Comparison of ENCODE assay signal across 9 mouse cellular contexts in genomic region chr9:107612945-107613569, GRCm38 (mm10). TPM values are rescaled to one million over a fixed set of nuclear protein-coding genes. Genes with fewer than 3 reads are reported as not detected.
DNase-seq lines count a peak whose midpoint lies in the region; ATAC-seq and TF ChIP-seq lines count a peak whose summit lies in the region.
"Had no signal": no experiment of that assay in that cellular context is flagged by ENCODE, and none has a peak within 500 bp of the region (broad histone marks: within the 10 kb centered on the region; RNA-seq: fewer than 3 reads in every experiment).

No protein-coding gene starts in this region.

- 10% methylated on average over 12 of the region's 12 CpGs for WGBS in thymus, adult 2 months
- WGBS in liver, embryonic 12.5 days (ENCODE audit: insufficient replicate concordance) = 11% methylated on average over 12 of the region's 12 CpGs
- WGBS in stomach, postnatal 0 days = 8% methylated on average over 12 of the region's 12 CpGs

- TF ChIP-seq POLR2A in thymus, adult 2 months (IDR thresholded peaks at IDR 0.05; ENCODE audit: control insufficient read depth, extremely low read depth, insufficient read depth, low read length, poor library complexity) = no peak

- H3K4me3 ChIP-seq in erythroblast, embryonic 14.5 days (replicated peaks) = peak overlapping the region; percentile 65
- peak overlapping the region; percentile 40 for H3K4me3 ChIP-seq in thymus, adult 2 months (ENCODE audit: control insufficient read depth, insufficient read depth, low read length)
- peak overlapping the region; percentile 62 for H3K4me3 ChIP-seq in liver, embryonic 12.5 days
- H3K4me3 ChIP-seq in stomach, postnatal 0 days (ENCODE audit: low read depth, low read length) = peak overlapping the region; percentile 37; the same call in 1 of the 2 replicates

- H3K4me1 ChIP-seq in erythroblast, embryonic 14.5 days (ENCODE audit: control insufficient read depth) = peaks cover 31% of the 10 kb centered on the region
- peaks cover 19% of the 10 kb centered on the region for H3K4me1 ChIP-seq in thymus, adult 2 months (replicated peaks; ENCODE audit: control insufficient read depth, insufficient read depth, low read length)
- H3K4me1 ChIP-seq in liver, embryonic 12.5 days = peaks cover 37% of the 10 kb centered on the region
- peaks cover 16% of the 10 kb centered on the region for H3K4me1 ChIP-seq in stomach, postnatal 0 days (replicated peaks; ENCODE audit: control insufficient read depth, insufficient read depth)

- no peaks in the 10 kb centered on the region for H3K9me3 ChIP-seq in erythroblast, embryonic 14.5 days (ENCODE audit: control insufficient read depth, low read length)
- no peaks in the 10 kb centered on the region for H3K9me3 ChIP-seq in liver, embryonic 12.5 days (replicated peaks)
- H3K9me3 ChIP-seq in stomach, postnatal 0 days (ENCODE audit: control insufficient read depth, low read length) = no peaks in the 10 kb centered on the region

- peak; percentile 17 for TF ChIP-seq EP300 in stomach, postnatal 0 days (optimal IDR thresholded peaks at IDR 0.05)

- H3K27me3 ChIP-seq in erythroblast, embryonic 14.5 days (ENCODE audit: control insufficient read depth) = no peaks in the 10 kb centered on the region
- no peaks in the 10 kb centered on the region for H3K27me3 ChIP-seq in thymus, adult 2 months (ENCODE audit: control insufficient read depth, insufficient read depth, low read length)
- 0 out of 2 replicates have a peak, but pooled peaks cover 7% of the 10 kb centered on the region for H3K27me3 ChIP-seq in liver, embryonic 12.5 days (replicated peaks)
- no peaks in the 10 kb centered on the region for H3K27me3 ChIP-seq in stomach, postnatal 0 days (ENCODE audit: control insufficient read depth, insufficient read depth, low read length)

- ATAC-seq in erythroblast, adult 5-6 weeks (replicated peaks; ENCODE audit: low FRiP score, poor library complexity, severe bottlenecking) = no peak
- 0 out of 2 replicates have a peak, but pooled peaks have one; percentile 1 for ATAC-seq in liver, embryonic 12.5 days
- peak; percentile 27; the same call in 1 of the 2 replicates for ATAC-seq in stomach, postnatal 0 days (ENCODE audit: low FRiP score, low TSS enrichment)

- peaks cover 40% of the 10 kb centered on the region for H3K36me3 ChIP-seq in erythroblast, embryonic 14.5 days (ENCODE audit: control insufficient read depth)
- peaks cover 42% of the 10 kb centered on the region for H3K36me3 ChIP-seq in thymus, adult 2 months (ENCODE audit: control insufficient read depth, insufficient read depth, low read length)
- H3K36me3 ChIP-seq in liver, embryonic 12.5 days = peaks cover 44% of the 10 kb centered on the region
- peaks cover 22% of the 10 kb centered on the region for H3K36me3 ChIP-seq in stomach, postnatal 0 days (ENCODE audit: control insufficient read depth, insufficient read depth, low read length)

- H3K4me2 ChIP-seq in liver, embryonic 12.5 days = peak overlapping the region; percentile 94
- H3K4me2 ChIP-seq in stomach, postnatal 0 days (replicated peaks; ENCODE audit: low read depth) = peak overlapping the region; percentile 74

- H3K27ac ChIP-seq in thymus, adult 2 months (ENCODE audit: control insufficient read depth, insufficient read depth, low read length) = peak overlapping the region; percentile 25; the same call in 1 of the 2 replicates
- H3K27ac ChIP-seq in liver, embryonic 12.5 days = peak overlapping the region; percentile 80
- peak overlapping the region; percentile 96 for H3K27ac ChIP-seq in stomach, postnatal 0 days (replicated peaks)

- no peak for TF ChIP-seq CTCF in thymus, adult 2 months (IDR thresholded peaks at IDR 0.05; ENCODE audit: borderline replicate concordance, control insufficient read depth, extremely low read depth, insufficient read depth, low read length, poor library complexity)
- TF ChIP-seq CTCF in stomach, postnatal 0 days (IDR thresholded peaks at IDR 0.05; ENCODE audit: low read depth) = peak; percentile 58

- peak overlapping the region; percentile 66 for H3K9ac ChIP-seq in liver, embryonic 12.5 days
- no peak overlapping the region for H3K9ac ChIP-seq in stomach, postnatal 0 days (ENCODE audit: low read length)

- no peak for DNase-seq in thymus, adult 2 months
- no peak for DNase-seq in thymus, postnatal 14 days
- DNase-seq in stomach, postnatal 0 days (ENCODE audit: low spot score) = no peak
- no peak for DNase-seq in left cerebral cortex, adult 18-20 months (ENCODE audit: low spot score in 2 of 2)
- DNase-seq in left cerebral cortex, adult 9 months (ENCODE audit: low spot score in 2 of 2) = no peak

RNA-seq across cellular contexts. Expression of gene Sema3b, which starts 4.0 kb away (rescaled TPM):
- not detected in 2 replicates for polyA plus RNA-seq in erythroblast, embryonic 14.5 days (2012)
- total RNA-seq in erythroblast, adult 5-6 weeks (2015; ENCODE audit: low replicate concordance) = not detected in 2 replicates
- not detected in 2 replicates for total RNA-seq in erythroblast, adult 5-6 weeks (2017; ENCODE audit: low replicate concordance)
- 4.3 and 4.9 TPM in 2 replicates for polyA plus RNA-seq in thymus, adult 2 months (2012; rRNA removed)
- 0.35 and 0.52 TPM in 2 replicates for polyA plus RNA-seq in liver, embryonic 12.5 days (2016; fragmentation: Nextera tagmentation; extraction: Ambion mirVana)
- polyA plus RNA-seq in stomach, postnatal 0 days (2015; fragmentation: Nextera tagmentation; extraction: Ambion mirVana) = 16.3 and 19.1 TPM in 2 replicates
- 1 to 10 TPM; 3.5 to 4.5 TPM for total RNA-seq in left cerebral cortex, adult 18-20 months (2021)
- total RNA-seq: hematopoietic stem cell, adult 5-6 weeks had no signal

RNA-seq across cellular contexts. Expression of gene Gnai2, which starts 22.1 kb away (rescaled TPM):
- 75.1 and 87.2 TPM in 2 replicates for polyA plus RNA-seq in erythroblast, embryonic 14.5 days (2012)
- 183 and 189 TPM in 2 replicates for total RNA-seq in erythroblast, adult 5-6 weeks (2015; ENCODE audit: low replicate concordance)
- total RNA-seq in erythroblast, adult 5-6 weeks (2017; ENCODE audit: low replicate concordance) = 162 and 183 TPM in 2 replicates
- 1,154 and 1,267 TPM in 2 replicates for polyA plus RNA-seq in thymus, adult 2 months (2012; rRNA removed)
- polyA plus RNA-seq in liver, embryonic 12.5 days (2016; fragmentation: Nextera tagmentation; extraction: Ambion mirVana) = 206 and 210 TPM in 2 replicates
- 189 and 195 TPM in 2 replicates for polyA plus RNA-seq in stomach, postnatal 0 days (2015; fragmentation: Nextera tagmentation; extraction: Ambion mirVana)
- total RNA-seq in left cerebral cortex, adult 18-20 months (2021) = 100 to 1,000 TPM; 222 to 239 TPM

RNA-seq across cellular contexts. Expression of gene Ifrd2, which starts 25.6 kb away (rescaled TPM):
- polyA plus RNA-seq in erythroblast, embryonic 14.5 days (2012) = 79.9 and 91.3 TPM in 2 replicates
- 207 and 270 TPM in 2 replicates for total RNA-seq in erythroblast, adult 5-6 weeks (2015; ENCODE audit: low replicate concordance)
- 204 and 217 TPM in 2 replicates for total RNA-seq in erythroblast, adult 5-6 weeks (2017; ENCODE audit: low replicate concordance)
- polyA plus RNA-seq in thymus, adult 2 months (2012; rRNA removed) = 65.1 and 67.4 TPM in 2 replicates
- 171 TPM in 2 replicates for polyA plus RNA-seq in liver, embryonic 12.5 days (2016; fragmentation: Nextera tagmentation; extraction: Ambion mirVana)
- 35.5 and 42.7 TPM in 2 replicates for polyA plus RNA-seq in stomach, postnatal 0 days (2015; fragmentation: Nextera tagmentation; extraction: Ambion mirVana)
- 10 to 100 TPM; 11.3 to 11.9 TPM for total RNA-seq in left cerebral cortex, adult 18-20 months (2021)

RNA-seq across cellular contexts. Expression of gene Hyal3, which starts 32.4 kb away (rescaled TPM):
- 0.34 TPM in 1 of 2 replicates, not detected in the other for polyA plus RNA-seq in erythroblast, embryonic 14.5 days (2012)
- 2.3 and 2.9 TPM in 2 replicates for total RNA-seq in erythroblast, adult 5-6 weeks (2015; ENCODE audit: low replicate concordance)
- total RNA-seq in erythroblast, adult 5-6 weeks (2017; ENCODE audit: low replicate concordance) = 1.1 and 1.4 TPM in 2 replicates
- polyA plus RNA-seq in thymus, adult 2 months (2012; rRNA removed) = 2.4 TPM in 2 replicates
- polyA plus RNA-seq in liver, embryonic 12.5 days (2016; fragmentation: Nextera tagmentation; extraction: Ambion mirVana) = 0.99 and 1.2 TPM in 2 replicates
- polyA plus RNA-seq in stomach, postnatal 0 days (2015; fragmentation: Nextera tagmentation; extraction: Ambion mirVana) = 1.3 and 1.4 TPM in 2 replicates
- 1 to 10 TPM; 1.6 TPM for total RNA-seq in left cerebral cortex, adult 18-20 months (2021)

RNA-seq across cellular contexts. Expression of gene Naa80, which starts 34.4 kb away (rescaled TPM):
- polyA plus RNA-seq in erythroblast, embryonic 14.5 days (2012) = 10.1 and 11.4 TPM in 2 replicates
- total RNA-seq in erythroblast, adult 5-6 weeks (2015; ENCODE audit: low replicate concordance) = 13.4 and 20.2 TPM in 2 replicates
- total RNA-seq in erythroblast, adult 5-6 weeks (2017; ENCODE audit: low replicate concordance) = 9.5 and 17.9 TPM in 2 replicates
- polyA plus RNA-seq in thymus, adult 2 months (2012; rRNA removed) = 102 and 103 TPM in 2 replicates
- 12.5 and 12.9 TPM in 2 replicates for polyA plus RNA-seq in liver, embryonic 12.5 days (2016; fragmentation: Nextera tagmentation; extraction: Ambion mirVana)
- polyA plus RNA-seq in stomach, postnatal 0 days (2015; fragmentation: Nextera tagmentation; extraction: Ambion mirVana) = 13.3 and 14.7 TPM in 2 replicates
- 10 to 100 TPM; 10.1 to 13.4 TPM for total RNA-seq in left cerebral cortex, adult 18-20 months (2021)

Comparison
In these comparisons a context has a peak if more than half of its experiments do, and no peak if none do; other contexts are left out.
1. H3K27ac ChIP-seq: peak in every context shown above with its lines; median percentile 96 in stomach, postnatal 0 days; 80 in liver, embryonic 12.5 days; 25 in thymus, adult 2 months.